Mouse (Mus musculus) cerebellum, adult (tissue): ENCODE measurements around the gene Ppp4r3a.
A peak's percentile ranks its signal among the peaks of the same experiment; 100 is the strongest.
"Not testable (repeated sequence)": the region's sequence is repeated elsewhere in the genome, so short reads cannot be mapped to it uniquely, and the experiment has no call there.

Source experiments
- ATAC-seq: cut with Nextera tagmentation; 2 replicates; pipeline ENCODE4 v1.9.2; 2017; ENCODE audit warnings: mild to moderate bottlenecking, moderate library complexity, mixed read lengths; ENCODE audit not compliant: insufficient number of reproducible peaks, low FRiP score, low TSS enrichment

The Ppp4r3a gene

GRCm38 (mm10) chr12:101083076-101083838 is at the start of gene Ppp4r3a:
Ppp4r3a (minus strand) TSS chr12:101083702.
- peak; percentile 94 for ATAC-seq

- no peak for ATAC-seq
These were observed 39.5 kb upstream of the Ppp4r3a start for GRCm38 (mm10) chr12:101123013-101123412.

DNA sequence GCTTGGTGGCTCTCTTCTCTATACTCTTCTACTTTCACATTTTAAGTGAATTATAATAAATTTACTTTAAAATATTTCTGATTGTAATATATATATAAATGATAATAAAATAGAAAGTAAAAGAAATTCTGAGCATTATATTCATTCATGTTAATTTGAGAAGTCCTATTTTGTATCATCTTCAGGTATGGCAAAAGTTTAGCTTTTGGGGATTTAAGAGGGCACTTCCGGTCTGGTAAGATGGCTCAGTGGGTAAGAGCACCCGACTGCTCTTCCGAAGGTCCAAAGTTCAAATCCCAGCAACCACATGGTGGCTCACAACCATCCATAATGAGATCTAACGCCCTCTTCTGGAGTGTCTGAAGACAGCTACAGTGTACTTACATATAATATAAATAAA is 38.6 kb upstream of the Ppp4r3a start:
- not testable (repeated sequence) for ATAC-seq

GRCm38 (mm10) chr12:101109794-101110585 is 26.5 kb upstream of the Ppp4r3a start:
- not testable (repeated sequence) for ATAC-seq

GRCm38 (mm10) chr12:101107722-101108121 is 24.2 kb upstream of the Ppp4r3a start:
- no peak for ATAC-seq

GRCm38 (mm10) chr12:101105571-101105970 is 22.1 kb upstream of the Ppp4r3a start:
- ATAC-seq = no peak

DNA sequence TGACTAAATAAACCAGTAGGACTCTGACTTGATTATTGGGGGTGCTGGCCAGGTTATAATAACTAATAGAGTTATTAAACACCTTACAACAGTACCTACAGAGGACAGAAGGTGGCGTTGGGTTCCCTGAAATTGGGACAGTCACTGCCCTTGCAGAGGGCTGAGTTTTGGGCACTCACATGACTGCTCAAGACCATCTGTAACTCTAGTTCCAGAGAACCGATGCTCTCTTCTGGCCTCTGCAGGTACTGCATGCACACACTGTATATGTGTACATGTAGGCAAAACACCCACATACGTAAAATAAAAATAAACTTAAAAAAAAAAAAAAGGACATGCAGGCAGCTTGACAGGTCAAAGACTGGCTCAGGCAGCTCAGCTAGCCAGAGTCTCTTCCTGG is 19.1 kb upstream of the Ppp4r3a start:
- no peak for ATAC-seq

DNA sequence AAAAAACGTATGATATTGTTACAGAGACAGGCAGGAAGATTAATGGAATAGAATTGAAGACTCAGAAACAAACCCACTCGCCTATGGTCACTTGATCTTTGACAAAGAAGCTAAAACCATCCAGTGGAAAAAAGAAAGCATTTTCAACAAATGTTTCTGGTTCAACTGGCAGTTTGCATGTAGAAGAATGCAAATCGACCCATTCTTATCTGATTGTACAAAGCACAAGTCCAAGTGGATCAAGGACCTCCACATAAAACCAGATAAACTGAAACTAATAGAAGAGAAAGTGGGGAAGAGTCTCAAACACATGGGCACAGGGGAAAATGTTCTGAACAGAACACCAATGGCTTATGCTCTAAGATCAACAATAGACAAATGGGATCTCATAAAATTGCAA is 10.2 kb upstream of the Ppp4r3a start:
- ATAC-seq = not testable (repeated sequence)

- ATAC-seq = no peak
These were observed 6.5 kb upstream of the Ppp4r3a start for GRCm38 (mm10) chr12:101089955-101090354.

GRCm38 (mm10) chr12:101087406-101087805 is 3.9 kb upstream of the Ppp4r3a start:
- ATAC-seq = no peak

- ATAC-seq = no peak
These were observed 1.6 kb upstream of the Ppp4r3a start for GRCm38 (mm10) chr12:101084881-101085666.

DNA sequence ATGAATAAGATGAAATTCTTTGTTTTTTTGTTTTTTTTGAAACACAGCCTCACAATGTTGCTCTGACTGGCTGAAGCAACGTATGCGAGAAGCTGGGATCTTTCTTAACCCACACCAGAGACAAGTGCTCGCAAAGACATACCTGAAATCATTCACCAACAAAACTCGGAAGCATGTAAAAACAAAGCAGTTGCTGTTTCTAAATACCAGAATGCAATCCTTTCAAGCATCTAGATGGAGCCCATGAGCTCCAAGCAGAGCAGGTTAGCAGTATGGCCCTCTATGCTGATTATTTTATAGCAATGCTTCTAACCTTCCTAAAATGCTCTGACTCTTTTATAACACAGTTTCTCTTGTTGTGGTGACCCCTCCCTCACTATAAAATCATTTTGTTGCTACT is 735 bp upstream of the Ppp4r3a start:
- ATAC-seq = no peak

DNA sequence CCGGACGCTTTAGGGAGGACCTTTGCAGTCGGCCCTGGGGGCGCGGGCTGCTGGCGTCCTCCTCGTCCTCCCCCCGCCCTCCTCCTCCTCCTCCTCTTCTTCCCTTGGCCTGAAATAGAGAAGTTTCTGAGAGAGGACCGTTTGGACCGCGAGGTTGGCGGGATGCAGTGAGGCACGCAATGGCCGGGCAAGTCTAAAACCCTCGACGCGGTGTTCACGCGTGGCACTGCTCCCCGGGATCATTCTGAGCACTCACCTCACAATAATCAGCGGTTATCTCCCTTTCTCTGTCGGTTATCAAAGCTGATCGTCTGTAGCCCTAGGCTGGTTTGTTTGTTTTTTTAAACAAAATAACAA is 315 bp upstream of the Ppp4r3a start:
- ATAC-seq = peak; percentile 59

DNA sequence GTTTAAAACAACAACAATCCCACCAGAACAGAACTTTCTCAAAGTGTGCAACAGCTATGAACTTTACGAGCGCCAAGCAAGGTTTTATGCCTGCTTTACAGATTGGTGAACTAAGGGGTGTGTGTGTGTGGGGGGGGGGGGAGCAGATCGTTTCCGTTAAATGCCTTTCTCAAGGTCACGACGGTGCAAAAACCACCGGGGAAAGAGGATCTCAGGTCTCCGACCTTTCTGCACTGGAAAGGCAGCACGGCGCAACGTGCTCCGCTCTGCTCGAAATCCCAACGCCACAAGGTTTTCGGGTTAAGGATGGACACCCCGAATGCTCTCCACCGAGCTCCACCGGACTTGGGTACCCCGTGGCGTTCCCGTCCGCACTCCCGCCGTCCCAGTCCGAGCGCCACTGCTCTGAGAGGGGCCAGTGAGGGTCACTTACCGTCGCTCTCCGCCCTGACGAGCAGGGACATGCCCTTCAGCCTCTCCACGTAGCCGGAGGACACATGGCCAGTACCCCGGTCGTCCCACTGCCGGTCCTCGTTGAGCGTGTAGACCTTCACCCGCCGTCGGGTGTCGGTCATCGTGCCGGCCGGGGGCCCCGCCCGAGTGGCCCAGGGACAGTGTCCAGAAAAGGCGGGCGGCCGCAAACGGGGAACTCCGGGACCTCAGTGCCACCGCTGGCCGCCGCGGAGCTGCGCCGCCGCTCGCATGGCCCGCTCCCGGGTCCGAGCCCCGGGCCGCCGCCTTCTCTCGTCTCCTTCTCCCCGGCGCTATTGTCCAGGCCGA is 1.0 kb downstream of the Ppp4r3a start:
- 0 out of 2 replicates have a peak, but pooled peaks have one; percentile 7 for ATAC-seq

DNA sequence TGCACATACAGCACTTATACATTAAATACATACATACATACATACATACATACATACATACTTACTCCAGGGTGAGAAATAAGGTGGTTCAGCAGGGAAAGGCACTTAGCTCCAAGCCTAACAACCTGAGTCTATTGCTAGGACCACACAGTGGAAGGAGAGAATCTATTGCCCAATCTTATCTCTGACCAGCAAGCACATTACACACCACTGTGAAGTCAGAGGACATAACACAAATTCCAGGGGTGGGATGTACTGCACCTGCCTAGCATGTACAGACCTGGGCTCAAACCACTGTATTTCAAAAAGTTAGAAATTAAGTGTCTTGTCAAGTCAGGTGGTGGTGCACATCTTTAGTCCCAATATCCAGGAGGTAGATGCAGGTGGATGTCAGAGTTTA is 5.5 kb downstream of the Ppp4r3a start:
- no peak for ATAC-seq

DNA sequence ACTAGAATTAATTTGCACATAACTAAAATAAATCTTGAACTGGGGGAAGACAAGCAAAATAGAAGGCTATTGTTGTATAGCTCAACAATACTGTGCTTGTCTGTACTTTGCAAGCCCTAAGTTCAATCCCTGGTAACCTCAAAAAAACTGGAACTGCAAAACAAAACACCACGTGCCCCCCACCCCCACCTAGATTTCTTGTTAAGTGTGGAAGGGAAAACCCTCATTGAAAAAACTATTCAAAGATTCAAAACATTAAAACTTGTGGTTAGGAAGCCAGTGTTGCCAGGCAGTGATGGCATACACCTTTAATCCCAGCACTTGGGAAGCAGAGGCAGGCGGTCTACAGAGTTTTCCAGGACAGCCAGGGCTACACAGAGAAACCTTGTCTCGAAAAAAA is 8.1 kb downstream of the Ppp4r3a start:
- no peak for ATAC-seq

DNA sequence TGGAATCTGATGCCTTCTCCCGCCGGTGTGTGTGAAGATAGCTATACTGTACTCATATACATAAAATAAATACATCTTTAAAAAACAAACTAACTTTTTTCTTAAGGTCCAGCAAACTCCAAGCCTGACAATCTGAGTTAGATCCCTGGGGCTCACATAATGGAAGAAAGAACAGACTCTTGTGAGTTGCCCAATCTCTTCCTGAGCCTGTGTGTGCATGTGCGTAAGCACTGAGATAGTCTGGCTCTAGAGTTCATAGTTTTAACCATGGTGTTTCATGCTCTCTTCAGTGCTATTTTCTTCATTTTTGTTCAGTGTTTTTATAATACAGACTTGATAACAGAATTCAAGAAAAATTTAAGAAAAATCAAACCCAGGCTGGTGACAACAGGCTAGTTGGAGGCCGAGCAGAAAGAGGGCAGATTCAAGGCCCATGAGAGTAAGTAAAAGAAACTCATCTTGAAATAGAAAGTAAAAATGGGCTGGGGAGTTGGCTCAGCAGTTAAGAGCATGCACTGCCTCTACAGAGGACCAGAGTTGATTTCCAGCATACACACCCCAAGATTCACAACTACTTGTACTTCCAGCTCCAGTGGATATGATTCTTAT is 8.6 kb downstream of the Ppp4r3a start:
- no peak for ATAC-seq

DNA sequence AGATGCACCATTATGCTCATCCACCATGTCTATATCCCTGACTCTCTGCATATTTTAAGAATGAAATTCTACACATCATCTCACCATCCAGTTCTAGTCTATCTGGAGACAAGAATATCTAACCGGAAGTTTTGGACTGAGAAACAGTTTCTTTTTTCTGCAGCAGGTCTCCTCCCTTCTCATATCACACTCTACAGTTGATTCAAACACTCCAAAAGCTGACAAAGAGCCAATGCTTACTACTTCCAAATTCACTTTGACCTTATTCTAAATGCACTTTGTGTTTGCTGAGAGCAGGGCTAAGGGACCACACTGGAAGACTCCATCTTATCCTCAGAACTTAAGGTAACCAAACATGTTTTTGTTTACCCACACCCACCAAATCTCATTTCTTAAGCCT is 13.7 kb downstream of the Ppp4r3a start:
- ATAC-seq = no peak

- ATAC-seq = no peak
These were observed 17.2 kb downstream of the Ppp4r3a start for GRCm38 (mm10) chr12:101066329-101066728.

DNA sequence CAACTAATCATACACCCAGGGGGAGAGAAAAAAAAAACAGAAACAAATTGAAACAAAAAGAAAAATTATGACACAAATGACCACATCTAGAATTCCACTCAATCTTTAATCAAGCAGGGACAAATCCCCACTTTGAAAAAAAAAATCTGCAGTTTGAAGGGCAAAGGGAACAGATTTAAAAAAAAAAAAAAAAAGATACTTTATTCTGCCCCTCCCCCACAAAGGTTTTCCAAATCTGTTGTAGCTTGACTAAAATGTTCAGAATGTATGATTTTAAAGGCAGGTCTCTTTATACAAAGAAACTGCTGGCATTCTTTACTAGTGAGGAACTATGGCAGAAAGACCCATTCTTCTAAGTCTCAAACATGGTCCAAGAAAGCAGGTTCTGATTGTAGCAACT is 43.5 kb downstream of the Ppp4r3a start:
- no peak for ATAC-seq
